Mouse (Mus musculus): ENCODE data around the gene Hspa12b.
"Not testable (repeated sequence)": the region's sequence is repeated elsewhere in the genome, so short reads cannot be mapped to it uniquely, and the experiment has no call there.

Hspa12b gene

DNA sequence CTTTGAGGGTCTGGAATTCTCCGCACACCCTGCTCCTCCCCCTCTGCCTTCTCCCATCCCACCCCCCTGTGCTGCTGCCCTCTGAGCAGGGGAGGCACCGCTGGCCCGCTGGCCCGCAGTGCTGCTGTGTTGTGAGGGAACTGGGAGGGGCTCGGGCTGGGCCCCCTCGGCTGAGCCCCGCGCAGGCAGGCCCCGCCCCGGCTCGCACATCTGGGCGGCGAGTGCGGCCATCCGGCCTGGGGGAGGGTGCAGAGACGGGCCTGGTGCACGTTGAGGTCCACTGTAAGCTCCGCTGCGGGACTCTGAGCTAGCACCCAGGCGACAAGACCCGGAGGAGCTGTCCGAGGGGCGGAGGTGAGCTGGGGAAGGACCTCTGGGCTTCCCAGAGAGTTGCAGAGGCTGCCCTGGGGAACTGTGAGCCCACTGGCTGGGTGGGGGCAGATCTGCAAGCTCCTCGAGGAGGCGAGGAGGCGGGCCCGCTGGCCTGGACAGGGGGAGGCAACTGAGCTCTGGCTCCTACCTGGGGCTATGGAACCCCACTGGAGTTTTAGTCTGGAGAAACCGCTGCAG is at the start of gene Hspa12b:
Gene Hspa12b (plus strand): TSS at position 120 of the 570 bp plus-strand sequence.
- no peak for DNase-seq (ENCODE audit: low spot score in 2 of 2)

DNA sequence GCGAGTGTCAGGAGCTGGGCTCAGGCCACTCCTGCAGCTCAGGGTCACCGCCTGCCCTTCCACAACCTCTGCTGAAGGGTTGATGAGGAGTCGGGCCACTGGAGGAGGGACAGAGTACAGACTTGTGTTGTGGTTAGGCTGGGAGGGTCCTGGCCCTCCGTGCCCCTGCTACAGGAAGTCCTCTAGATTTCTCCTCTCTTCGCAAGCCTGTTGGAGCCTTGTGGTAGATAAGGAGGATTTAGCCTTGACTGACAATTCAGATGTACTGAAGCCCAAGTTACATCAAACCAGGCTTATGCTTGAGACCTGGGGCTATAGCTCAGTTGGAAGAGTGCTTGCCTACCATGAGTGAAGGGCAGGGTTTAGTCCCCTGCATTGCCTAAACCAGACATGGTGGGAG is 46.6 kb upstream of the Hspa12b start:
- DNase-seq (ENCODE audit: low spot score in 2 of 2), result no peak

DNA sequence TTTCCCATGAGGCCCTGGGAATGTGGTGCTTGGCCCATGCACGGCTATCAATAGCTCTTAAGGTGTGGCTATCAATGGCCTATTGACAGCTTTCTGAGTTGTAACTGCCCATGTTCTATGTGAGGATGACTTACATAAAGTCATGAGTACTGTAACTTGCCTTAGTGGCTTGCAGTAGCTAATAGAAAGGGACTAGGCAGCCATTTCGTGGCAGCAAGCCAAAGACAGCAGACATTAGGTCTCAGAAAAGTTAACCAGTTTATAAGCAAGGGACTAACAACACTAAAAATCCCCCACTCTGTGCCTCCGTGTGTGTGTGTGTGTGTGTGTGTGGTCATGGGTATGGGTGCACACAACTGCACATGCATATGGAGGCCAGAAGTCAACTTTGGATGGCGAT is 42.9 kb upstream of the Hspa12b start:
- DNase-seq (ENCODE audit: low spot score in 2 of 2), result no peak

DNA sequence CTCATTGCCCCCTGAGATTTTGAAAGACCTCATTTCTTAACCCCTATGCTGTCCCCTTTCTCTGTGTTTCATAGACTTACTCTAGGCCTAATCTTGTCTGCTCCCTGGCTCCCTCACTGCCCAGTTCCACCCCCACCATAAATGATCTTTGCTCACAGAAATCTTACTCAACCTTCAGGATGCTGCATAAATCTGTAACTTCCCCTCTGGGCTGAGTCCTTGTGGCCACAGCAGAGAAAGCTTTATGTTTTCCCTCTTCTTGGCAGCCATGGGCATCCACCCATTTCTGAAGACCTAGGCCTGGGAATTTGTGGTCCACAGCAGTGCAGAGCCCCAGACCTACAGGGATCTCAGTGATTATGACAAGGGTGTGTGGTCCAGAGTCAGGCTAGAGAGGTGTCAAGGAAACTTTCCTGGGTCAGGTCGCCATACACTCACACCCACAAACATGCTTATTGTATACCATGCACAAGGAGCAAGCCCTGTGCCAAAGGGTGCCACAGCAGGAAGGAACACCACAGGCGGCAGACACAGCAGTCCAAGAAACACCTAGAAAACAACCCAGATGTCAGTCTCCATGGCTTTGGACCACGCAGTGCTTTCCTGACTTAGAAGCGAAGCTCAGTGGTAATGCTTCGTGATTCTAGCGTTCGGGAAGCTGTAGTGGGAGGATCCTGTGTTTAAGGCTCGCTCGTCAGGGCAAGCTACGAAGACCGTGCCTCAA is 40.3 kb upstream of the Hspa12b start, which contains the start of gene Siglec1:
Gene Siglec1 (minus strand): TSS at position 99 of the 724 bp plus-strand sequence.
- no peak for DNase-seq (ENCODE audit: low spot score in 2 of 2)

DNA sequence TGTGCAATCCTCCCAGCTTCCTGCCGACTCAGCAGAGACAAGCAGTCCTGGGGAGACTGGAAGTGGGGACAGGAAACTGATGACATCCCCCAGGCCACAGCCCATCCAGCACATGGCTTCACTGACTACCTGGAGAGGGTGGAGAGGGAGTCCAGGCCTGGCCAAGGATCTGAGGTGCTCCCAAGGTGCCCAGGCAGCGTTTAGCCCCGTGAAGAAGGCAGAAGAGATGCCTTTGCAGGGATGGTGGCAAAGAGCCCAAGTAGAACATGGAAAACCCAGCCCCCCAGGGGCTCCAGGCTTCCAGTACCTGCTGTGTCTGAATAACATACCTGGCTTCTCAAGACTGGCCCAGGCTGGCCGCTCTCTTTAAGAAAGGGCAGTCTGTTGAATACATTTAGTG is 38.5 kb upstream of the Hspa12b start:
- DNase-seq (ENCODE audit: low spot score in 2 of 2), result no peak

DNA sequence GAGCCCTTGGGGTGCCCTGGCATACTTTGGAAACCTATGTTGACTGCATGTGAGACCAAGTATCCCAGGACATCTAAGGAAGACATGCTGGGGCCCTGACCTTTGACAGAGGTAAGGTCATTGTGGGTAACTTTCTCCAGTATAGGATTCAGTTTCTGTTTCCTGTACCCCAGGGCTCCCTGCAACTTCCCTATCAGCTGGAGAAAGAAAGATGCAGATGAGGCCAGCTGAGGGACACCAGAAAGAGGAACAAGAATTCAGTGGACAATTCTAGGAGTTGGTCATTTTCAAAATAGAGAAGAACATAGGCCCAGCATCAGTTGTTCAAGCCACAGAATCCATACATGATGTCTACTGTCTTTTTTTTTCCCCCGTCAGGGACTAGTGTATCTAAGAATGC is 37.4 kb upstream of the Hspa12b start:
- no peak for DNase-seq (ENCODE audit: low spot score in 2 of 2)

DNA sequence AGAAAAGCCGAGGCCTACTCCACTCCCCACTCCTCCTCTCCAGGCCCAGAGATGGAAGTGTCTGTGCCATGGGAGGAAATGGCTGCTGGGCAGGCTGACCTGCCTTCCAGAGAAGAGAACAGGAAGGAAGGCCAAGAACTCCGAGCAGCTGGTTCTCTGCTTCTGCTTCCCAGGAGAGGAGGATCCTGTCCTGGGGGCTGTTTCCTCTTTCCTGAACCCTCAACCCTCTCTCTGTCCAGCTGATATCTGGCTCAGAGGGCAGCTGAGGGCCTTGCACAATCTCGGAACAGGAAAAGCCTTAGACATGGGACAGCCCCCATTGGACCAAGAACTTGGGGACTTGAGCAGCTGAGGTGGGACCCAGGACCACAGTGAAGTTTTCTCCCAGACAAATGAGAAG is 36.2 kb upstream of the Hspa12b start:
- no peak for DNase-seq (ENCODE audit: low spot score in 2 of 2)

DNA sequence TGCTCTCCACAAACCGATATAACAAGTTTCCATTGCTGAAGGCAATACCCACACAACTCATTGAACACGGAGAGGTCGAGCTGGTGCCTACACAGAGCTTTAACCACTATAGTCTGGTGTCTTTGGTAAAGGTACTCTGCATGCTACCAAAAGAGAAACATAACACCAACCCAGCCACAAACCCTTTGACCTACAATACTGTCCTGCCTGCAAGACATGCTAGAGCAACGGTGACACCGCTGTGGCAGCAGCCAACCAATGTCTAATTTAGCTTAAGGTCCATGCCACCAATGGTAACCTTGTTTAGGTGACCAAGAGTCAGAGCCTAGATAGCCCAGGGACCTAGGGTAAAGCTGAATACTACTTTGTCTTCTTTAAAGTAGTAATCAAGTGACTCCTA is 33.5 kb upstream of the Hspa12b start:
- no peak for DNase-seq (ENCODE audit: low spot score in 2 of 2)

DNA sequence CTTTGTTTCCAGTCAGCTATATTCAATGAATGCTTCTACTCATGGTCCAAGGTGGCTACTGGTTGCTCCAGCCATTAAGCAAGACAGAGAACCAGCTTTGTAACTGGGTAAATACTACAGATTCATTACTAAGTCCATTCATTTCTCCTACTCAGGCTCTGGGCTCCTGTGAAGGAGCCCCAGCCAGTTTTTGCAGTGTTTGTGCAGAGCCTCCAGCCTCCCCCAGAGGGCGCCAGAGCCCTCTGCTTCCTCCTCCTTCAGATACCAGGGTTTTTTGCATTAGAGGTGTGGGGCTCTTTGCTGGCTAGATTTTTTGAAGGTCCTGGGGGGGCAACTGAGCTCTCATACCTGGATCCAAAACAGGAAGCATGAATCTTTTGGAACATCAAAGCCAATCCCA is 32.3 kb upstream of the Hspa12b start:
- DNase-seq (ENCODE audit: low spot score in 2 of 2), result peak; percentile 61 to 77

DNA sequence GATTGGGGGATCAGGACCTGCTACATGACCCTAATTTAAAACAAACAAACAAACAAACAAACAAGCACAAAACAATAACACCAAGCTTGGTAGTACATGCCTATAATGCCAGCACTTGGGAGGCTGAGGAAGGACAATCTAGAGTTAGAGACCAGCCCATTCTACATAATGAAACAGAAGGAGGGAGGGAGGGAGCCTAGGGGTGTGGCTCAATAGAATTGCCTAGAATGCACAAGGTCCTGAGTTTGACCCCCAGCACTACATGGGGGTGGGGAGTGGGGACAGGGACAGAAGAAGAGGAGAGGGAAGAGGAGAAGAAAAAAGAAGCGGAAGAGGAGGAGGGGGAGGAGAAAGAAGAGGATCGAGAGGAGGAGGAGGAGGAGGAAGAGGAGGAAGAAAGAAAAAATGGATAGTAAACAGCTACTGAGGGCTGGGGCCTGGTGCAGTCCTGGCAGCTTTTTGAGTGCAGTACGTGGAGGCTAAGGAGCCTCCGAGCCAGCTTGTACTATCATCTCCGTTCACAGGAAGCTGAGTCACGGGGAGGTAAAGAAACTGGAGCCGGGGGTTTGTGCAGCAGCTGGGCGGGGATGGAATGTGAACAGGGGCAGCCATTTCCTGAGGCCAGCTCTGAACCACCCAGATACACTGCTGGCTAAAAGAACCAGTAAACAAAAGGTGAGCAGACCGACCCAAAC is 30.8 kb upstream of the Hspa12b start:
- peak; percentile 31 to 52 for DNase-seq (ENCODE audit: low spot score in 2 of 2)

DNA sequence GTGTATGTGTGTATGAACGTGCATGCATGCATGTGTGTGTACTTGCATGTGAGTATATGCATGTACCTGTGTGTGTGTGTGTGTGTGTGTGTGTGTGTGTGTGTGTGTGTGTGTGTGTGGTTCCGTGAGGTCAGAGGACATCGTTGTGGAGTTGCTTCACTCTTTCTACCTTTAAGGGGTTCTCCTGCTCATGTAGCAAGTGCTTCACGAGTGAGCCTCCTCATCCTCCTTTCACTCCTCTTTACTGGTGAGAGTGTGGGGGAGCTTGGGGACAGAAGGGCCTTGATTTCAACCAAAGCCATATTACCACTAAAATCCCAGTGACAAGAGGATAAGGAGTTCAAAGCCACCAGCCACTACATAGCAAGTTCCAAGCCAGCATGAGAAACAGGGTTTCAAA is 30.0 kb upstream of the Hspa12b start:
- no peak for DNase-seq (ENCODE audit: low spot score in 2 of 2)

DNA sequence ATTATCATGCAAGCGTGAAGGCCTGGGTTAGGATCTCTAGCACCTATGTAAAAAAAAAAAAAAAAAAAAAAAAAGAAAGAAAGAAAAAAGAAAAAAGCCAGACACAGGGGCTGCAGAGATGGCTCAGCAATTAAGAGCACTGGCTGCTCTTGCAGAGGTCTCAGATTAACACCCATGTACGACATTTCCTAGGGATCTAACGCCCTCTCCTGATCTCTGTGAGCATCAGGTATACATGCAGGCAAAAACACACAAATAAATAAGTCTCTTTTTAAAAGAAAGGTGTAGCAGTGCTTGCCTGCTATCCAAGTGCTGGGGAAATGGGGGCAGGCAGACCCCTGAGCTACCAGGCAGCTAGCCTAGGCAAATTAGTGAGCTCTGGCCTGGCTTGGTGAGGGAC is 25.6 kb upstream of the Hspa12b start:
- no peak for DNase-seq (ENCODE audit: low spot score in 2 of 2)

DNA sequence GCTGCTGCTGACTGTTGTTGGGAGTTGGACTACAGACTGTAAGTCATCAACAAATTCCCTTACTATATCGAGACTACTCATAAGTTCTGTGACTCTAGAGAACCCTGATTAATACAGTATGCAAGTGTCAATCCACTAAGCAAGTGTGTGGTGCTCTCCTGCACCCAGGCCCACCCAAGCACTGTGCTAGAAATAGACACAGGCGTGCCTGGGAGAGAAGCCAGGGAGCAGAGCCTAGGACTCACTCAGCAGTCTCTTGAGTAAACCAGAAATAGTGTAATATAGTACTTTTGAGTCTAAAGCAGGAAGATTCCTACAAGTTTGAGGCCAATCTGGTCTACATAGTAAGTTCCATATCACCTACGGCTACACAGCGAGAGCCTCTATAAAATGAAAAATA is 23.1 kb upstream of the Hspa12b start:
- DNase-seq (ENCODE audit: low spot score in 2 of 2), result no peak

DNA sequence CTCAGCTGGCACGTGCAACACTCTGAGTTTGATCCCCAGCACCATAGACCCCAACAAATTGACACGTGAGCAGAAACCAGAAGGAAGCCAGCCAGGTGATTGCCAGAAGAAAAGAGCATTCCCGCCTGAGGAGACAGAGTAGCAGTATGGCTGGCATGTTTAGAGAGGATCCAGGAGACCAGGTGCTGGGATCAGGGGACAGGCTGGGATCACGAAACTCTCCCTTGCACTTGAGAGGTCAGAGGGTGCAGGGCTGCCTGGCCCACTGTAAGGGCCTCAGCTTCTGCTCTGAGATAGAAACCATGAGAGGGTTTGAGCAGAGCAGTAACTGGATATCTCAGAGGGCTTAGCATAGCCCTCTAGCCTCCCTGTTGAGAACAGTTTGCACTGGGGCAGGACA is 22.0 kb upstream of the Hspa12b start:
- not testable (repeated sequence) for DNase-seq (ENCODE audit: low spot score in 2 of 2)

DNA sequence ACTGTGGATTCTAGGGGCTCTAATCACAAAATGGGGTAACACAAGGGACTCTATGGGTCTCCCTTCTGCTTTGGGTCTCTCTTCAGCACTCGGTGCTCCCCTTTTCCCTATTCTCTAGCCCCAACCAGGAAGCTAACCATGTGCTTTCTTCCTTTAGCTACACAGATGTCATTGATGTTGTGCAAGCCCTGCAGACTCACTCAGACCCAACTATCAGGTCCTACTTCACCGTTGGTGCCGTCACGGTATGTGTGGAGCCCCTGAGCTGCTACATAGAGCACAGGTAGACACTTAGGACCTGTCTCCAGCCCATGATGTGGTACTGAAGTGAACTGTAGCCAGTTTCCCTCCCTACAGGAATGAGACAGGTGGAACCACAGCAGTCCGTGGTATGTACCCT is 21.1 kb upstream of the Hspa12b start:
- no peak for DNase-seq (ENCODE audit: low spot score in 2 of 2)

DNA sequence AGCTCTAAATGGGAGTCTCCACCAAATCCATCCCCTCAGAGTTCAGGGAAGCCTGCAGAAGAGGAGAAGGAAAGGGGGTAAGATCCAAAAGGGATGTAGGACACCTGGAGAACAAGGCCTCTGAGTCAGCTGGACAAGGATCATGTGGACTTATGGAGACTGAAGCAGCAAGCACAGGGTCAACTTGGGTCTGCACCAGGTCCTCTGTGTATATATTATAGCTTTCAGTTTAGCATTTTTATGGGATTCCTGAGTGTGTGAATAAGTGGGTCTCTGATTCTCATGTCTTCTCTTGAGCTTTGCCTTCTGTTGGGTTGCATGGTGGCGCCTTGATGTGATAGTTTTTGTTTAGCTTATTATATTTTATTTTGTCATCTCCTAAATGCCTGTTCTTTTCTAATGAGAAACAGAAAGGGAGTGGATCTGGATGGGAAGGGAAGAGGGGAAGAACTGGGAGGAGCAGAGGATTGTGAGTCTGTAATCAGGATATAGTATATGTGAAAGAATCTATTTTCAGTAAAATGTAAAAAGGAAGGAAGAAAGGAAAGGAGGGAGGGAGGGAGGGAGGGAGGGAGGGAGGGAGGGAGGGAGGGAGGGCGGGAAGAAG is 8.0 kb upstream of the Hspa12b start:
- DNase-seq (ENCODE audit: low spot score in 2 of 2), result no peak

DNA sequence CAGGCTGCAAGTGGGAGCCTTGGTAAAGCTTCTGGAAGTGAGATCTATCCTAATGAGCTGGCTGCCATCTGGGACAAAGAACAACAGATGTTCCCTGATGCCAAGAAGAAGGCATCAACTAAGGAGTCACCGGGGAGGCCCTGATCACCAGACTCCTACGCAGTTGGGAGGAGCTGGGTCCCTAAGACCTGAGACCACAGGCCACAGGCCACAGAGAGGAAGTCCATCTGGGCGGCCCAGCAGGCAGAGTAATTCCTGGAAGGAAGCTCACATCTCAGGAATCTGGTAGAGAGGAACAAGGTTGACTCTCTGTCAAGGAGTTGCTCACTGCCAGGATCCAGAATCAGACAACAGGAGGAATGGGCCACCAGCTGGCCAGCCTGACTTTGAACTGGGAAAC is 2.9 kb upstream of the Hspa12b start:
- no peak for DNase-seq (ENCODE audit: low spot score in 2 of 2)

DNA sequence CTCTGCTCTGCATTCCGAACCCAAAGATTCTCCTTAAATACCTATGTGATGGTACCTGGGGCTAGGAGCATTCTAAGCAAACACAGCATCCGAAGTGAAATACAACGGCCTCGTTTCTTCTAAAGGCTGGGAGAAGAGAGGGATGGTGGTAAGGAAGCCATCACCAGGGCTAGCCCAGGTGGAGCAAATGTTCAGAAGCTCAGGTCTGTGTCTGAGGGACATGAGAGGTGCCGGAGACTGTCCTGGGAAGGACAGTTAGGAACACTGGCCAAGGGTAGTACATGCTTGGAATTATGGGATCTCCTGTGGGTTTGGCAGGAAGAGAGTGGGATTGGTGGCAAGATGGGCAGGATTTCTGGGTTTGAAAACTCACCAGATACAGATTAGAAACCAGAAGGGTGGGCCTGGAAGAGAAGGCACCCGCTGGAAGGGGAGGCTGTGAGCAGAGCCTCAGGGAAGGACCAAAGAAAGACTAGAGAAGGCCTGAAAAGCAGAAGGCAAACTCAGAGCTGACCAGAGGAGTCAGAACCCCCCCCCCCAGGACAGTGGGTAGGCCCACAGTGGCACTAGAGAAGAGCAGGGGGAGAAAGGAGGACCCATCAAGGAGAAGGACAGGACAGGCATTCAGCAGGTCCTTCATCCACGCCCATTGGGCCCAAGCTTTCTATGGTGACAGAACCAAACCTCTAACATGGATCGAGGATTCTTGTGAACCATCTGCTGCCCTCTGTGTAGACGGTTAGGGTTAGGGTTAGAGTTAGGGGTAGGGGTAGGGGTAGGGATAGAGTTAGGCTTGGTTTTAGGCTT is 1.7 kb upstream of the Hspa12b start:
- DNase-seq (ENCODE audit: low spot score in 2 of 2), result no peak

DNA sequence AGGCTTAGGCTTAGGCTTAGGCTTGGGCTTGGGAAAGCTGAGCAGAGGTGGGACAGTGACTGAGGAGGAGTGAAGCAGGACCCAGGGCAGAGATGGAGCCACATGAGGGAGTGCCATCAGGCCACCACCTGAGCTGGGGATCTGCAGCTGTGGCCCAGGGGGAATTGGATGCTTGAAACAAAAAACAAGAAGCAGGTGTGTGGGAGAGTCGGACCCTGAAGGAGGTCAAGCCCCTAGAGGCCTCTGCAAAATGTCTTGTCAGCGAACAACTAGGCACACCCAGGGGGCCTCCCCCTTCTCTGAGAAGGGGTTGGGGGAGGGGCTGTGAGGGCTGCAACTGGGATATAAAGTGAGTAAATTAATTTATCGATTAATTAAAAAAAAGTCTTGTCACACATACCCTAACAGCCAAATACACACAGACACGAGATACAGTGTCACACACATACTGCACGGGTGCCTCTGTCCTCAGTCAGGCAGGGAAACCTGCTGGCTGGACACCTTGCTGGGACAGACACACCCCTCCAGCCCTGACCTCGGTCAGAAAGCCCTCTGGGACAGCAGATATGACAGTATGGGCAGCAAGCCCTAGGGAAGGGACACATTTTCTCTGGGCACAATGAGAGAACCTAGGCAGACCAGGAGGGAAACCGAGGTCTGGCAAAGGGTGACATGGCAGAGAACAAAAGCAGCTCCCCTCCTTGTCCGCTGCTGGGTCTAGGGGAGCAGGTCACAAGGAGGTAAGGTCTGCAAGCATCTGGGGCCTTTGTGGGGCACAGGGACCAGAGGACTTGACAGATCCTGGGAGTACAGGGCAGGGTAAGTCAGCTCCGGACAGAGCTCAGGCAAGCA is 890 bp upstream of the Hspa12b start:
- DNase-seq (ENCODE audit: low spot score in 2 of 2), result no peak

DNA sequence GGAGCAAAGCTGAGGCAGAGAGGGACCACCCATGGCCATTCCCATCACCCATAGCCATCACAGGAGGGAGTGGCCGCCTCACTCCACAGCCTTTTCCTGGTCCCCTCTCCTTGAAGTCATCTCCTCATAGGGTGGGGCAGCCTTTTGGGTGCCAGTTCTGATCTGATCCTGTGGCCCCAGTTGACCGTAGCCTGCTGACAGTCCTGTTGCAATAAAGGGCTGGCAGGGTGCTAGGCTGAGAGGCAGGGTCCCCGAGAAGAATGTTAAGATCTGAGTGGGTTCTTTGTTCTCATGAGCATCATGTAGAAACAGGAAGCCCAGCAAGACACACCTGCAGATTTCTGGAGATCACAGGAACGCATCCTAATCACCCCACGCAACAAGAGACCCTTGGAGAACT is 1.1 kb downstream of the Hspa12b start:
- DNase-seq (ENCODE audit: low spot score in 2 of 2), result no peak

DNA sequence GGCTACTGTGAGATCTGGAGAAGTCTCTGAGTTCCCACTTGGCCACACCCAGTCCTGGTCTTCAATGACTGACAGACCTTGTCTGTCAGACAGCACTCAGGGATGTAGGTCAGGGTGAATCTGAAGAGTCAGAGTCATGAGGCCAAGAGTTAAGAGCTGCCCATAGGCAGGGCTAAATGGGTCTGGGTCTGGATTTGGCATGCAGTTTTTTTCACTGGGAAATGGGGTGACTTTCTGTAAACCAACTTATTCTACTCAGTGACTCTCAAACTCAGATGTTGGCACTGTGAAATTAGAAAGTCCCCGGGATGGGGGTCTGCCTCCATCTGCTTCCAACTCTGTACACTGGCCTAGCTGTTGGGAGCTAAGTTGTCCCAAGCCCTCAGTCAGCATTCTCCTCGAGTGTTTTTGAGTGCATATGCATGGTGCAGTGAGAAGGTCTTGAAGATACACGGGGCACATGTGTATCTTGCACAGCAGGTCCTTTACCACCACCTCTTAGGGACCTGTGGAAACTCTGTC is 1.6 kb downstream of the Hspa12b start:
- no peak for DNase-seq (ENCODE audit: low spot score in 2 of 2)
